Mouse (Mus musculus): ENCODE data around the gene Dohh.
A peak's percentile ranks its signal among the peaks of the same experiment; 100 is the strongest.

Dohh gene

GRCm38 (mm10) chr10:81383802-81384604 lies at the start of gene Dohh, which contains the start of gene Gm48551:
TSS of gene Dohh (plus strand) at chr10:81384428.
TSS of gene Gm48551 (plus strand) at chr10:81384466.
- DNase-seq (ENCODE audit: low spot score), result peak; percentile 99

GRCm38 (mm10) chr10:81335393-81336340 lies 48.6 kb upstream of the Dohh start:
- DNase-seq (ENCODE audit: low spot score), result peak; percentile 85

- DNase-seq (ENCODE audit: low spot score), result no peak
These were observed 47.7 kb upstream of the Dohh start for GRCm38 (mm10) chr10:81336558-81336957.

GRCm38 (mm10) chr10:81340551-81341332 lies 43.5 kb upstream of the Dohh start:
- no peak for DNase-seq (ENCODE audit: low spot score)

GRCm38 (mm10) chr10:81341333-81341949 lies 42.8 kb upstream of the Dohh start:
- peak; percentile 55 for DNase-seq (ENCODE audit: low spot score)

GRCm38 (mm10) chr10:81342686-81343505 lies 41.3 kb upstream of the Dohh start, which contains the start of gene Gipc3:
TSS of gene Gipc3 (minus strand) at chr10:81343266.
- DNase-seq (ENCODE audit: low spot score), result no peak

GRCm38 (mm10) chr10:81344421-81345161 lies 39.6 kb upstream of the Dohh start:
- no peak for DNase-seq (ENCODE audit: low spot score)

- no peak for DNase-seq (ENCODE audit: low spot score)
These were observed 39.1 kb upstream of the Dohh start for GRCm38 (mm10) chr10:81345162-81345534.

- no peak for DNase-seq (ENCODE audit: low spot score)
These were observed 37.7 kb upstream of the Dohh start for GRCm38 (mm10) chr10:81346453-81347067.

- peak; percentile 73 for DNase-seq (ENCODE audit: low spot score)
These were observed 35.1 kb upstream of the Dohh start for GRCm38 (mm10) chr10:81349146-81349545.

- DNase-seq (ENCODE audit: low spot score), result no peak
These were observed 34.3 kb upstream of the Dohh start for GRCm38 (mm10) chr10:81349961-81350350.

GRCm38 (mm10) chr10:81350351-81351063 lies 33.7 kb upstream of the Dohh start, which contains the start of gene Hmg20b:
TSS of gene Hmg20b (minus strand) at chr10:81350480.
- peak; percentile 99 for DNase-seq (ENCODE audit: low spot score)

- DNase-seq (ENCODE audit: low spot score), result no peak
These were observed 32.4 kb upstream of the Dohh start for GRCm38 (mm10) chr10:81351678-81352291.

- no peak for DNase-seq (ENCODE audit: low spot score)
These were observed 29.3 kb upstream of the Dohh start for GRCm38 (mm10) chr10:81354738-81355477.

GRCm38 (mm10) chr10:81355533-81355932 lies 28.7 kb upstream of the Dohh start:
- DNase-seq (ENCODE audit: low spot score), result no peak

GRCm38 (mm10) chr10:81356352-81356990 lies 27.8 kb upstream of the Dohh start:
- DNase-seq (ENCODE audit: low spot score), result peak; percentile 53

Data from MN1 (cell line).